Mouse (Mus musculus) testis, adult 2 months (tissue): Measurements from ENCODE around the gene Kcnj15.

Experiments
- CTCF ChIP-seq: fragments of 200-500 bp; IDR thresholded peaks from 2 replicates; pipeline ENCODE4 v1.5.1; 2012; ENCODE audit warnings: low read depth, mild to moderate bottlenecking, inconsistent platforms, low read length, moderate library complexity; ENCODE audit not compliant: control insufficient read depth, insufficient read depth, insufficient replicate concordance
- POLR2A ChIP-seq: fragments of 200-500 bp; IDR thresholded peaks from 2 replicates; pipeline ENCODE4 v1.6.1; 2012; ENCODE audit warnings: low read depth, mild to moderate bottlenecking, inconsistent platforms, low read length, moderate library complexity; ENCODE audit not compliant: control insufficient read depth

GRCm38 (mm10) chr16:95291450-95292101 is 34.2 kb downstream of the Kcnj15 start:
- TF ChIP-seq CTCF (no peak), POLR2A (no peak)
